Mouse (Mus musculus): ENCODE measurements around the gene Fndc3b.

GRCm38 (mm10) chr3:27526991-27527390 is 184.1 kb downstream of the Fndc3b start:
- no peak for TF ChIP-seq RAD21 (IDR thresholded peaks at IDR 0.05; ENCODE audit: low read depth, low read length)
- no peak for TF ChIP-seq MXI1 (IDR thresholded peaks at IDR 0.05; ENCODE audit: low read depth, low read length)
- TF ChIP-seq POLR2AphosphoS2 (IDR thresholded peaks at IDR 0.05; ENCODE audit: low read depth, low read length), result no peak
- TF ChIP-seq TBP (conservative IDR thresholded peaks at IDR 0.05; ENCODE audit: low read depth, low read length), result no peak
- TF ChIP-seq POLR2A (IDR thresholded peaks at IDR 0.05; ENCODE audit: low read depth, low read length), result no peak
